Mouse (Mus musculus): ENCODE data around the gene Slc25a43. TPM values are rescaled to one million over a fixed set of nuclear protein-coding genes. Genes with fewer than 3 reads are reported as not detected.

Gene Slc25a43
- polyA plus RNA-seq (2016; fragmentation: Nextera tagmentation; extraction: Ambion mirVana), result 0.96 and 1.4 TPM in 2 replicates

GRCm38 (mm10) chrX:36743503-36744101 is at the start of gene Slc25a43:
Gene Slc25a43, plus strand, starts transcription at chrX:36743659.
- Histone ChIP-seq H3K4me3 (peak within 1 kb of the TSS; percentile 54), H3K27me3 (ENCODE audit: insufficient read depth, poor library complexity, severe bottlenecking) (no peaks in the 10 kb centered on the region; the same call in 1 of the 2 replicates), H3K9me3 (no peaks in the 10 kb centered on the region), H3K36me3 (no peaks in the 10 kb centered on the region), H3K27ac (peak within 1 kb of the TSS; percentile 81), H3K4me1 (replicated peaks) (peaks cover 7% of the 10 kb centered on the region; the same call in 1 of the 2 replicates)
- DNase-seq (ENCODE audit: low spot score), result peak; percentile 38
- 17% methylated on average over 36 of the region's 36 CpGs for WGBS

- H3K9me3 ChIP-seq, result no peaks in the 10 kb centered on the region
- 93% methylated on average over 13 of the region's 13 CpGs for WGBS
- no peak overlapping the region for H3K4me3 ChIP-seq
Measured at GRCm38 (mm10) chrX:36740124-36740951, 3.1 kb upstream of the Slc25a43 start.

GRCm38 (mm10) chrX:36741278-36741677 is 2.2 kb upstream of the Slc25a43 start:
- no peak overlapping the region for H3K4me3 ChIP-seq
- no peaks in the 10 kb centered on the region; the same call in 1 of the 2 replicates for H3K27me3 ChIP-seq (ENCODE audit: insufficient read depth, poor library complexity, severe bottlenecking)
- H3K27ac ChIP-seq, result no peak overlapping the region
- H3K4me1 ChIP-seq (replicated peaks), result peaks cover 7% of the 10 kb centered on the region; the same call in 1 of the 2 replicates
- DNase-seq (ENCODE audit: low spot score), result no peak
- no peaks in the 10 kb centered on the region for H3K36me3 ChIP-seq
- H3K9me3 ChIP-seq, result no peaks in the 10 kb centered on the region
- WGBS, result 33% methylated on average over 6 of the region's 6 CpGs

More at GRCm38 (mm10) chrX:36740124-36740951, 3.1 kb upstream of the Slc25a43 start:
- H3K4me1 ChIP-seq (replicated peaks), result peaks cover 7% of the 10 kb centered on the region; the same call in 1 of the 2 replicates
- H3K27ac ChIP-seq, result no peak overlapping the region
- no peak for DNase-seq (ENCODE audit: low spot score)
- H3K27me3 ChIP-seq (ENCODE audit: insufficient read depth, poor library complexity, severe bottlenecking), result no peaks in the 10 kb centered on the region; the same call in 1 of the 2 replicates
- H3K36me3 ChIP-seq, result no peaks in the 10 kb centered on the region

GRCm38 (mm10) chrX:36742744-36743143 is 715 bp upstream of the Slc25a43 start:
- no peaks in the 10 kb centered on the region for H3K9me3 ChIP-seq
- DNase-seq (ENCODE audit: low spot score), result no peak
- H3K27me3 ChIP-seq (ENCODE audit: insufficient read depth, poor library complexity, severe bottlenecking), result no peaks in the 10 kb centered on the region; the same call in 1 of the 2 replicates
- no peak overlapping the region for H3K27ac ChIP-seq
- peaks cover 7% of the 10 kb centered on the region; the same call in 1 of the 2 replicates for H3K4me1 ChIP-seq (replicated peaks)
- WGBS, result 95% methylated on average over 5 of the region's 5 CpGs
- no peak overlapping the region for H3K4me3 ChIP-seq
- no peaks in the 10 kb centered on the region for H3K36me3 ChIP-seq

GRCm38 (mm10) chrX:36744735-36745134 is 1.3 kb downstream of the Slc25a43 start:
- Histone ChIP-seq H3K36me3 (no peaks in the 10 kb centered on the region), H3K9me3 (no peaks in the 10 kb centered on the region), H3K4me3 (no peak overlapping the region), H3K27ac (no peak overlapping the region), H3K4me1 (replicated peaks) (peaks cover 7% of the 10 kb centered on the region; the same call in 1 of the 2 replicates), H3K27me3 (ENCODE audit: insufficient read depth, poor library complexity, severe bottlenecking) (no peaks in the 10 kb centered on the region; the same call in 1 of the 2 replicates)
- 66% methylated on average over 7 of the region's 7 CpGs for WGBS
- no peak for DNase-seq (ENCODE audit: low spot score)

GRCm38 (mm10) chrX:36745333-36745732 is 1.9 kb downstream of the Slc25a43 start:
- Histone ChIP-seq H3K27me3 (ENCODE audit: insufficient read depth, poor library complexity, severe bottlenecking) (no peaks in the 10 kb centered on the region; the same call in 1 of the 2 replicates), H3K4me3 (no peak overlapping the region), H3K36me3 (no peaks in the 10 kb centered on the region), H3K27ac (no peak overlapping the region), H3K9me3 (no peaks in the 10 kb centered on the region), H3K4me1 (replicated peaks) (peaks cover 7% of the 10 kb centered on the region; the same call in 1 of the 2 replicates)
- whole genome bisulfite sequencing, result 91% methylated on average over 7 of the region's 7 CpGs
- no peak for DNase-seq (ENCODE audit: low spot score)

GRCm38 (mm10) chrX:36746789-36747188 is 3.3 kb downstream of the Slc25a43 start:
- H3K27me3 ChIP-seq (ENCODE audit: insufficient read depth, poor library complexity, severe bottlenecking), result no peaks in the 10 kb centered on the region; the same call in 1 of the 2 replicates
- H3K9me3 ChIP-seq, result no peaks in the 10 kb centered on the region
- H3K36me3 ChIP-seq, result no peaks in the 10 kb centered on the region
- 89% methylated on average over 8 of the region's 8 CpGs for WGBS
- no peak overlapping the region for H3K4me3 ChIP-seq
- no peak overlapping the region for H3K27ac ChIP-seq
- peaks cover 7% of the 10 kb centered on the region; the same call in 1 of the 2 replicates for H3K4me1 ChIP-seq (replicated peaks)
- no peak for DNase-seq (ENCODE audit: low spot score)

- Histone ChIP-seq H3K27ac (no peak overlapping the region), H3K9me3 (no peaks in the 10 kb centered on the region), H3K4me1 (replicated peaks) (peaks cover 4% of the 10 kb centered on the region; the same call in 1 of the 2 replicates), H3K27me3 (ENCODE audit: insufficient read depth, poor library complexity, severe bottlenecking) (no peaks in the 10 kb centered on the region), H3K4me3 (no peak overlapping the region), H3K36me3 (no peaks in the 10 kb centered on the region)
- WGBS, result 46% methylated on average over 3 of the region's 3 CpGs
- no peak for DNase-seq (ENCODE audit: low spot score)
Measured at GRCm38 (mm10) chrX:36748573-36748972, 5.1 kb downstream of the Slc25a43 start.

GRCm38 (mm10) chrX:36749281-36749785 is 5.9 kb downstream of the Slc25a43 start:
- DNase-seq (ENCODE audit: low spot score), result no peak
- Histone ChIP-seq H3K27me3 (ENCODE audit: insufficient read depth, poor library complexity, severe bottlenecking) (no peaks in the 10 kb centered on the region), H3K4me3 (no peak overlapping the region), H3K27ac (no peak overlapping the region), H3K36me3 (no peaks in the 10 kb centered on the region), H3K9me3 (no peaks in the 10 kb centered on the region), H3K4me1 (replicated peaks) (no peaks in the 10 kb centered on the region)
- WGBS, result 79% methylated on average over 6 of the region's 6 CpGs

- WGBS, result 86% methylated on average over 1 of the region's 1 CpGs
- no peak for DNase-seq (ENCODE audit: low spot score)
- H3K9me3 ChIP-seq, result no peaks in the 10 kb centered on the region
Measured at GRCm38 (mm10) chrX:36750591-36750990, 7.1 kb downstream of the Slc25a43 start.

GRCm38 (mm10) chrX:36752586-36752985 is 9.1 kb downstream of the Slc25a43 start:
- no peak overlapping the region for H3K27ac ChIP-seq
- H3K27me3 ChIP-seq (ENCODE audit: insufficient read depth, poor library complexity, severe bottlenecking), result no peaks in the 10 kb centered on the region
- 95% methylated on average over 3 of the region's 3 CpGs for WGBS
- no peak for DNase-seq (ENCODE audit: low spot score)
- H3K36me3 ChIP-seq, result no peaks in the 10 kb centered on the region
- H3K4me3 ChIP-seq, result no peak overlapping the region
- no peaks in the 10 kb centered on the region for H3K9me3 ChIP-seq
- no peaks in the 10 kb centered on the region for H3K4me1 ChIP-seq (replicated peaks)

More at GRCm38 (mm10) chrX:36750591-36750990, 7.1 kb downstream of the Slc25a43 start:
- no peaks in the 10 kb centered on the region for H3K27me3 ChIP-seq (ENCODE audit: insufficient read depth, poor library complexity, severe bottlenecking)
- H3K36me3 ChIP-seq, result no peaks in the 10 kb centered on the region
- no peaks in the 10 kb centered on the region for H3K4me1 ChIP-seq (replicated peaks)
- no peak overlapping the region for H3K4me3 ChIP-seq
- no peak overlapping the region for H3K27ac ChIP-seq

GRCm38 (mm10) chrX:36757796-36758472 is 14.5 kb downstream of the Slc25a43 start:
- Histone ChIP-seq H3K4me3 (no peak overlapping the region), H3K27me3 (ENCODE audit: insufficient read depth, poor library complexity, severe bottlenecking) (no peaks in the 10 kb centered on the region), H3K36me3 (no peaks in the 10 kb centered on the region), H3K9me3 (no peaks in the 10 kb centered on the region), H3K27ac (no peak overlapping the region), H3K4me1 (replicated peaks) (peaks cover 15% of the 10 kb centered on the region)
- 70% methylated on average over 7 of the region's 7 CpGs for WGBS
- DNase-seq (ENCODE audit: low spot score), result no peak
